Mouse (Mus musculus): ENCODE results near the gene Gtf2ird1. TPM values are rescaled to one million over a fixed set of nuclear protein-coding genes. Genes with fewer than 3 reads are reported as not detected.
A peak's percentile ranks its signal among the peaks of the same experiment; 100 is the strongest.
"Not testable (repeated sequence)": the region's sequence is repeated elsewhere in the genome, so short reads cannot be mapped to it uniquely, and the experiment has no call there.

The Gtf2ird1 gene
- polyA plus RNA-seq, 1 experiment from 2014 or later, result 141 TPM

- Histone ChIP-seq H3K36me3 (no peaks in the 10 kb centered on the region), H3K4me3 (no peak overlapping the region), H3K27me3 (no peaks in the 10 kb centered on the region), H3K4me1 (peaks cover 9% of the 10 kb centered on the region; the same call in 1 of the 2 replicates), H3K4me2 (replicated peaks) (peak overlapping the region; percentile 46), H3K9ac (0 out of 2 replicates have a peak overlapping the region, but pooled peaks have one; percentile 19), H3K9me3 (no peaks in the 10 kb centered on the region), H3K27ac (no peak overlapping the region)
- peak; percentile 88 for ATAC-seq (ENCODE audit: low FRiP score, low read depth)
- WGBS, result 15% methylated on average over 10 of the region's 10 CpGs
These were observed 105.9 kb downstream of the Gtf2ird1 start for GRCm38 (mm10) chr5:134350660-134351059.

GRCm38 (mm10) chr5:134347066-134347465, 109.5 kb downstream of the Gtf2ird1 start:
- H3K4me2 ChIP-seq (replicated peaks), result no peak overlapping the region
- no peak overlapping the region for H3K4me3 ChIP-seq
- ATAC-seq (ENCODE audit: low FRiP score, low read depth), result no peak
- no peak overlapping the region for H3K9ac ChIP-seq
- H3K27me3 ChIP-seq, result no peaks in the 10 kb centered on the region
- H3K4me1 ChIP-seq, result peaks cover 6% of the 10 kb centered on the region; the same call in 1 of the 2 replicates
- H3K9me3 ChIP-seq, result no peaks in the 10 kb centered on the region
- no peak overlapping the region for H3K27ac ChIP-seq
- H3K36me3 ChIP-seq, result no peaks in the 10 kb centered on the region
- 82% methylated on average over 2 of the region's 2 CpGs for WGBS

GRCm38 (mm10) chr5:134345449-134345848, 111.1 kb downstream of the Gtf2ird1 start:
- no peak overlapping the region for H3K27ac ChIP-seq
- no peaks in the 10 kb centered on the region for H3K27me3 ChIP-seq
- WGBS, result 90% methylated on average over 9 of the region's 9 CpGs
- no peaks in the 10 kb centered on the region for H3K36me3 ChIP-seq
- no peak overlapping the region for H3K4me3 ChIP-seq
- H3K4me2 ChIP-seq (replicated peaks), result no peak overlapping the region
- H3K9me3 ChIP-seq, result no peaks in the 10 kb centered on the region
- H3K9ac ChIP-seq, result no peak overlapping the region
- ATAC-seq (ENCODE audit: low FRiP score, low read depth), result no peak
- H3K4me1 ChIP-seq, result peaks cover 1% of the 10 kb centered on the region; the same call in 1 of the 2 replicates

- no peak overlapping the region for H3K4me3 ChIP-seq
- no peaks in the 10 kb centered on the region for H3K9me3 ChIP-seq
- ATAC-seq (ENCODE audit: low FRiP score, low read depth), result no peak
- H3K27me3 ChIP-seq, result no peaks in the 10 kb centered on the region
- no peak overlapping the region for H3K4me2 ChIP-seq (replicated peaks)
- 77% methylated on average over 8 of the region's 8 CpGs for WGBS
- no peaks in the 10 kb centered on the region for H3K4me1 ChIP-seq
- H3K27ac ChIP-seq, result no peak overlapping the region
- H3K36me3 ChIP-seq, result no peaks in the 10 kb centered on the region
- no peak overlapping the region for H3K9ac ChIP-seq
These were observed 112.4 kb downstream of the Gtf2ird1 start for GRCm38 (mm10) chr5:134344076-134344475.

GRCm38 (mm10) chr5:134343530-134343929, 113.0 kb downstream of the Gtf2ird1 start:
- H3K36me3 ChIP-seq; H3K4me1 ChIP-seq; H3K4me2 ChIP-seq (replicated peaks); H3K9ac ChIP-seq; H3K27me3 ChIP-seq; ATAC-seq (ENCODE audit: low FRiP score, low read depth); H3K4me3 ChIP-seq; H3K27ac ChIP-seq; H3K9me3 ChIP-seq: not testable (repeated sequence)
- 89% methylated on average over 3 of the region's 4 CpGs for WGBS

- Histone ChIP-seq H3K27ac (no peak overlapping the region), H3K9me3 (no peaks in the 10 kb centered on the region), H3K4me2 (replicated peaks) (no peak overlapping the region), H3K9ac (no peak overlapping the region), H3K36me3 (no peaks in the 10 kb centered on the region), H3K27me3 (no peaks in the 10 kb centered on the region), H3K4me3 (no peak overlapping the region), H3K4me1 (no peaks in the 10 kb centered on the region)
- WGBS, result 81% methylated on average over 18 of the region's 18 CpGs
- no peak for ATAC-seq (ENCODE audit: low FRiP score, low read depth)
These were observed 113.9 kb downstream of the Gtf2ird1 start for GRCm38 (mm10) chr5:134342503-134343205.

GRCm38 (mm10) chr5:134341721-134342120, 114.8 kb downstream of the Gtf2ird1 start:
- Histone ChIP-seq H3K27ac (no peak overlapping the region), H3K9me3 (no peaks in the 10 kb centered on the region), H3K4me1 (no peaks in the 10 kb centered on the region), H3K4me3 (no peak overlapping the region), H3K9ac (no peak overlapping the region), H3K4me2 (replicated peaks) (no peak overlapping the region), H3K27me3 (no peaks in the 10 kb centered on the region), H3K36me3 (no peaks in the 10 kb centered on the region)
- ATAC-seq (ENCODE audit: low FRiP score, low read depth), result no peak
- WGBS, result 93% methylated on average over 5 of the region's 5 CpGs

GRCm38 (mm10) chr5:134341321-134341720, 115.2 kb downstream of the Gtf2ird1 start:
- ATAC-seq (ENCODE audit: low FRiP score, low read depth), result no peak
- Histone ChIP-seq H3K27me3 (no peaks in the 10 kb centered on the region), H3K27ac (no peak overlapping the region), H3K9ac (no peak overlapping the region), H3K4me1 (no peaks in the 10 kb centered on the region), H3K9me3 (no peaks in the 10 kb centered on the region), H3K4me2 (replicated peaks) (no peak overlapping the region), H3K4me3 (no peak overlapping the region), H3K36me3 (no peaks in the 10 kb centered on the region)
- 69% methylated on average over 10 of the region's 10 CpGs for WGBS

GRCm38 (mm10) chr5:134340101-134340522, 116.4 kb downstream of the Gtf2ird1 start:
- Histone ChIP-seq H3K27ac (no peak overlapping the region), H3K4me2 (replicated peaks) (no peak overlapping the region), H3K9ac (no peak overlapping the region), H3K9me3 (no peaks in the 10 kb centered on the region), H3K4me1 (no peaks in the 10 kb centered on the region), H3K4me3 (no peak overlapping the region), H3K27me3 (no peaks in the 10 kb centered on the region), H3K36me3 (no peaks in the 10 kb centered on the region)
- no peak for ATAC-seq (ENCODE audit: low FRiP score, low read depth)
- WGBS, result 33% methylated on average over 6 of the region's 6 CpGs

- WGBS, result 70% methylated on average over 2 of the region's 2 CpGs
- not testable (repeated sequence) for ATAC-seq (ENCODE audit: low FRiP score, low read depth); H3K4me3 ChIP-seq; H3K4me1 ChIP-seq; H3K27ac ChIP-seq; H3K9me3 ChIP-seq; H3K4me2 ChIP-seq (replicated peaks); H3K36me3 ChIP-seq; H3K27me3 ChIP-seq; H3K9ac ChIP-seq
These were observed 119.5 kb downstream of the Gtf2ird1 start for GRCm38 (mm10) chr5:134337012-134337411.

- no peaks in the 10 kb centered on the region for H3K36me3 ChIP-seq
- no peak overlapping the region for H3K4me3 ChIP-seq
- WGBS, result 40% methylated on average over 8 of the region's 8 CpGs
- no peak overlapping the region for H3K9ac ChIP-seq
- H3K4me2 ChIP-seq (replicated peaks), result no peak overlapping the region
- H3K4me1 ChIP-seq, result peaks cover 5% of the 10 kb centered on the region; the same call in 1 of the 2 replicates
- H3K27ac ChIP-seq, result no peak overlapping the region
- H3K27me3 ChIP-seq, result no peaks in the 10 kb centered on the region
- H3K9me3 ChIP-seq, result no peaks in the 10 kb centered on the region
- ATAC-seq (ENCODE audit: low FRiP score, low read depth), result no peak
These were observed 123.8 kb downstream of the Gtf2ird1 start for GRCm38 (mm10) chr5:134332743-134333142.

- 89% methylated on average over 2 of the region's 2 CpGs for WGBS
- Histone ChIP-seq H3K9ac (no peak overlapping the region), H3K4me2 (replicated peaks) (no peak overlapping the region), H3K27me3 (no peaks in the 10 kb centered on the region), H3K36me3 (no peaks in the 10 kb centered on the region), H3K27ac (no peak overlapping the region), H3K4me1 (peaks cover 5% of the 10 kb centered on the region; the same call in 1 of the 2 replicates), H3K4me3 (no peak overlapping the region), H3K9me3 (no peaks in the 10 kb centered on the region)
- ATAC-seq (ENCODE audit: low FRiP score, low read depth), result no peak
These were observed 126.4 kb downstream of the Gtf2ird1 start for GRCm38 (mm10) chr5:134330082-134330481.

GRCm38 (mm10) chr5:134329311-134329710, 127.2 kb downstream of the Gtf2ird1 start:
- Histone ChIP-seq H3K4me3 (no peak overlapping the region), H3K4me2 (replicated peaks) (no peak overlapping the region), H3K27ac (no peak overlapping the region), H3K9me3 (no peaks in the 10 kb centered on the region), H3K4me1 (peaks cover 5% of the 10 kb centered on the region), H3K9ac (no peak overlapping the region), H3K36me3 (no peaks in the 10 kb centered on the region), H3K27me3 (no peaks in the 10 kb centered on the region)
- WGBS, result 72% methylated on average over 4 of the region's 4 CpGs
- no peak for ATAC-seq (ENCODE audit: low FRiP score, low read depth)

All from limb, embryonic 13.5 days (tissue).